Mouse (Mus musculus) embryonic facial prominence, embryonic 10.5 days (tissue): ENCODE measurements around the gene Sema4c. TPM values are rescaled to one million over a fixed set of nuclear protein-coding genes. Genes with fewer than 3 reads are reported as not detected.
"Not testable (repeated sequence)": the region's sequence is repeated elsewhere in the genome, so short reads cannot be mapped to it uniquely, and the experiment has no call there.

ENCODE experiments used
- DNase-seq: peaks from one replicate; pipeline ENCODE4 v3.0.0-alpha.2; 2017; ENCODE audit warnings: low spot score
- H3K27ac ChIP-seq: fragments of 300-500 bp; sonication (generic); replicated peaks from 2 replicates; pipeline ENCODE4 v1.5.1; 2016; ENCODE audit warnings: mild to moderate bottlenecking
- H3K27me3 ChIP-seq: fragments of 300-500 bp; sonication (generic); replicated peaks from 2 replicates; pipeline ENCODE4 v1.6.1; 2016; ENCODE audit warnings: low read depth, mild to moderate bottlenecking; ENCODE audit not compliant: poor library complexity, severe bottlenecking
- H3K36me3 ChIP-seq: fragments of 300-500 bp; sonication (generic); replicated peaks from 2 replicates; pipeline ENCODE4 v1.6.1; 2016; ENCODE audit warnings: mild to moderate bottlenecking, moderate library complexity
- H3K4me1 ChIP-seq: fragments of 300-500 bp; sonication (generic); 2 replicates; pipeline ENCODE4 v1.6.1; 2016
- H3K4me3 ChIP-seq: fragments of 300-500 bp; sonication (generic); 2 replicates; pipeline ENCODE4 v1.5.1; 2016; ENCODE audit warnings: mild to moderate bottlenecking, moderate library complexity
- H3K9me3 ChIP-seq: fragments of 300-500 bp; sonication (generic); 2 replicates; pipeline ENCODE4 v1.6.1; 2016; ENCODE audit warnings: mild to moderate bottlenecking
- WGBS: fragments of 180-500 bp; shearing (Covaris S2); methylation state at CpG from one replicate; pipeline ENCODE4 v1.1.7; 2016; 5-methylcytosine and 5-hydroxymethylcytosine counted together
- polyA plus RNA-seq: library from polyadenylated mRNA; unstranded; fragments of >200 nt; fragmentation: Nextera tagmentation; extraction: Ambion mirVana; gene quantifications from 2 replicates; pipeline ENCODE4 v1.2.1, GENCODE M21; 2016

Sema4c gene
- polyA plus RNA-seq, 1 experiment from 2014 or later: 25.9 TPM

DNA sequence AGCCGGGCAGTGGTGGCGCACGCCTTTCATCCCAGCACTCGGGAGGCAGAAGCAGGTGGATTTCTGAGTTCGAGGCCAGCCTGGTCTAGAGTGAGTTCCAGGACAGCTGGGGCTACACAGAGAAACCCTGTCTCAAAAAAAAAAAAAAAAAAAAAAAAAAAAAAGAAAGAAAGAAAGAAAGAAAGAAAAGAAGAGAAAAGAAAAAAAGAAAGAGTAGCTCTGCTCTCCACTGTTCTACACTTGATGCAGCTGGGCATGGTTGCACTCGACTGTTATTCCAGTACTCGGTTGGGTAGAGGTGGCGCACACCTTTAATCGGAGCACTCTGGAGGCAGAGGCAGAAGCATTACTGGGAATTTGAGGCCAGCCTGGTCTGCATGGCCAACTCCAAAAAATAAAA, 21.4 kb downstream of the Sema4c start, which contains the start of gene Ankrd23:
Gene Ankrd23, minus strand, starts transcription at position 101 of the 400 bp plus-strand sequence.
- H3K4me1 ChIP-seq: peaks cover 30% of the 10 kb centered on the region
- not testable (repeated sequence) for H3K27me3 ChIP-seq, H3K27ac ChIP-seq, DNase-seq, H3K9me3 ChIP-seq, H3K4me3 ChIP-seq
- H3K36me3 ChIP-seq: peaks cover 40% of the 10 kb centered on the region
- 95% methylated on average over 9 of the region's 9 CpGs for WGBS

DNA sequence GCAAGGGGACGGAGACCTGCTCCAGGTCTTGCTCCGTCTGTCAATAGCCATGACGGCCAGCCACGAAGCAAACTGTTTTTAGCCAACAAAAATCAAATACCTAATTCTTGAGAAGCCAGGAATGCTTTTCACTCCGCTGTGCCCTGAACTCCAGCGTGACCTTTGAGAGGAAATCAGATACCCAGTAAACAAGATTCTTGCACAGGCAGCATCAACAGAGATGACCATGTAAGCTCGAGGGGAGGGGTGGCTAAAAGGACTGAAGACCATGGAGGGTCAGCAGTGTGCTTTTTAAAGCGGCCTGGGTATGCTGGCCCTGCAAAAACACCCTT, 21.8 kb downstream of the Sema4c start:
- WGBS: 62% methylated on average over 8 of the region's 8 CpGs
- Histone ChIP-seq H3K4me1 (peaks cover 30% of the 10 kb centered on the region), H3K4me3 (no peak overlapping the region), H3K27ac (no peak overlapping the region), H3K27me3 (no peaks in the 10 kb centered on the region), H3K36me3 (peaks cover 40% of the 10 kb centered on the region), H3K9me3 (no peaks in the 10 kb centered on the region)
- no peak for DNase-seq

DNA sequence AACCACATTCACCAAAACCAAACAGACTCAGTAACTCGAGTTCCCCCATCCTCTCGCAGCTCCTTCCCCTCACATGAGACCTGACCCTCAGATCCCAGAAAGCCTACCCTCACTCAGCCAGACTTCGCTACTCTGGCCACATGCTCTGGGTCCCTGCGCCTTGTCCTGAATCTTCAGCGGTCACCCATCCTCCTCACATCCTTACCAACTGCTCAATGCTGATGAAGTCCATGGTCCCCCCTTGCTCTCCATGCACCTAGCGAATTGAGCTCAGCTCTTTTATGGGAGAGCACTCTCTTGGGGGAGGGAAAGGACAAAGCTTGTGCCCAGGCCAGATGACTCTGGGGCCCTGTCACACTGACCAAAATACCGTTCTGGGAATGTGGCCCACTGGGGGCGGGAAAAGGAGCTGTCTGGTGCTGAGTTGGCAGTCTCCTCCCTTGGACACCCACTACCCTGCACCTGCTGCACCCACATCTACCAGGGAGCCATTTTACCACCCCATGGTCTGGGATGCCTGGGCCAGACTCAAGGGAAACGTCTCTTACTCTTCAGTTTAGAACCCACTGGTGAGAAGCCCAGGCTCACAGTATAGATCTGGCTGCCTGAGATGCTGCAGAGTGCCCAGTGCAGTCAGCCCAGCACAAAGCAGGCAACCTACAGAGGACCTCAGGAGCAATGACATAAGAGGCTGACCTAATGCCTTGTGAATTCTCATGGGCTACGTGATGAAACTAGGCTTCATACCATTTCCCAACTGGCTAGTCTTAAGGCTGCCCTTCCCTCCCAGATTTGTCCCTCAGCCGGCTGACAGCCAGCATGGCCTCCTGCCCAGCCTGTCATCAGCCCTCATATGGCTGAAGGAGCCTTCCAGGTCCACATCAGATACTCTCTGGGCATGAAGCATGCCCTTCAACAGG, 22.4 kb downstream of the Sema4c start:
- H3K36me3 ChIP-seq: peaks cover 41% of the 10 kb centered on the region
- no peak overlapping the region for H3K4me3 ChIP-seq
- no peak for DNase-seq
- H3K27ac ChIP-seq: no peak overlapping the region
- no peaks in the 10 kb centered on the region for H3K9me3 ChIP-seq
- H3K4me1 ChIP-seq: peaks cover 30% of the 10 kb centered on the region
- H3K27me3 ChIP-seq: no peaks in the 10 kb centered on the region
- WGBS: 86% methylated on average over 11 of the region's 11 CpGs

DNA sequence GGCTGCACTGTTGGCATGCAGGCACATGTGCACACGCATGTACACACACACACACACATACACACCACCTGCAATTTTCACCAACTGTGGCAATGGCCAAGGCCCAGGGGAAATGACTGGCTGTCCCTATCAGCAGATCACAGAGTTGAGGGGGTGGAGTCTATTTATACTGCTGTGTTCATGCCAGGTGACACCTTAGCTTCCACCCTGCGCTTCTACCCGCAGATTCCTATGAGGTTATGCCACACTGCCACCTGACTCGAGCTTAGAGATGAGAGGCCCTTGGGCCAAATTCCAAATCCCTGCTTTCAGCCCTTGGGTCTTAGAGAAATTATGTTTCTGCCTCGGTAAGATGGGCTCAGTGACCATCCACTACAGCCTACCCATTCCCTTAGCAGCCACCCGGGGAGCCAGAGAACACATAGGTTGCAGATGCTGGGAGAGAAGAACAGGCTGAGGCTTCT, 23.5 kb downstream of the Sema4c start:
- H3K4me3 ChIP-seq: no peak overlapping the region
- no peaks in the 10 kb centered on the region for H3K27me3 ChIP-seq
- no peaks in the 10 kb centered on the region for H3K9me3 ChIP-seq
- WGBS: 81% methylated on average over 6 of the region's 6 CpGs
- H3K27ac ChIP-seq: no peak overlapping the region
- H3K4me1 ChIP-seq: peaks cover 29% of the 10 kb centered on the region
- DNase-seq: no peak
- peaks cover 34% of the 10 kb centered on the region for H3K36me3 ChIP-seq

DNA sequence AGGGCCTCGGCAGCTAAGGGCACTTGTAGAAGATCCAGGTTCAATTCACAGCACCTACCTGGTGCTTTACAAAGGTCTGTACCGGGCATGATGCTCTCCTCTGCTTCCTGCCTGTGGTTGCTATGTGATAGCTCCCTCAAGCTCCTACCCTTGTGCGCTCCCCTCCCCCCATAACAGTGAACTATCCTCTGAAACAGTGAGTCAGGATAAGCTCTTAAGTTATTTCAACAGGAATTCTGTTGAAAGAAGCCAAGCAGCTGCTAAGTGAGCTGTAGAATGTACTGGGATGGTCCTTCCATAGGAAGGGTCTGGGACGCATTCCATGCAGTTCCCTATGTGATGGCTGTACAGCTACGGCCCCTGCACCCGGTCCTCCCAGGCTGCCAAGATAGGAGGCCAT, 24.6 kb downstream of the Sema4c start:
- no peaks in the 10 kb centered on the region for H3K27me3 ChIP-seq
- no peak overlapping the region for H3K27ac ChIP-seq
- H3K4me1 ChIP-seq: peaks cover 24% of the 10 kb centered on the region
- no peak overlapping the region for H3K4me3 ChIP-seq
- 80% methylated on average over 6 of the region's 6 CpGs for WGBS
- H3K36me3 ChIP-seq: peaks cover 27% of the 10 kb centered on the region
- DNase-seq: no peak
- no peaks in the 10 kb centered on the region for H3K9me3 ChIP-seq

DNA sequence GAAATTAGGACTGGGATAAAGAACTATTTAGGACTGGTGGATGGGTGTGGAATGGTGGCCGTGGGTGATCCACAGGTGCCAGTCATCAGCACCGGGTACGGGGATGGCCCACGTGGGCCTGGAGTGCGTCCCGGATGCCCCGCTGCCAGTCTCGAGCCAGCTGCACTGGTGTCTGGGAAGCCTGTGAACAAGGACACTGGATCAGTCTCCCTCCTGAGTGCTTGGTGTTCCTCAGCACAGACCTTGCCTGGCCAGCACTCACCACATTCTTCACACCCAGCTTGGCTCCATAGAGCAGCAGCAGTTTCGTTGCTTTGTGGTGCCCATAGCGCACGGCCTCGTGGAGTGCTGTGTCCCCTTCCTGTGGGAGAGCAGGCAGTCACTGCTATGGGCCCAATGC, 26.7 kb downstream of the Sema4c start:
- 94% methylated on average over 12 of the region's 12 CpGs for WGBS

DNA sequence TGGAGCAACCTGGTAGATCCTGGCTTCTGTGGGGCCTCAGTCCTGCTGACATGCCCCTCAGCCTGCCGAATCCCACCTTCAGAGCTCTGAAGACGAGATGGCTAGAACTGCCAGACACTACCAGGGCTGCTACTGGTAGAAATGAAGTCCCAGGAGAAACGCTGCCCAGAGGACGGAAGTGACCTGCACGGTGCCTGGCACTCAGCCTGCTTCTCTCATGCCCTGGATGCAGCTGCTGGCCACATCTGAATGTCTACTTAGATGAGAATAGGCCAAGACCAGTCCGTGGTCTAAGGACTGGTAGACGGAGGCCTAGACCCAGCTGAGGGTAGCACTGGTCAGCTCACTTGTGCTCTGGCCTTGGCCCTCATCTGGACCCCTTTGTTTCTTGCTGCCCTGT, 27.2 kb downstream of the Sema4c start:
- Histone ChIP-seq H3K27me3 (no peaks in the 10 kb centered on the region), H3K4me3 (no peak overlapping the region), H3K27ac (no peak overlapping the region), H3K4me1 (peaks cover 17% of the 10 kb centered on the region), H3K9me3 (no peaks in the 10 kb centered on the region), H3K36me3 (peaks cover 39% of the 10 kb centered on the region)
- no peak for DNase-seq
- 93% methylated on average over 7 of the region's 7 CpGs for WGBS

More for the DNA sequence above, 26.7 kb downstream of the Sema4c start:
- H3K27me3 ChIP-seq: no peaks in the 10 kb centered on the region
- no peaks in the 10 kb centered on the region for H3K9me3 ChIP-seq
- no peak overlapping the region for H3K4me3 ChIP-seq
- peaks cover 22% of the 10 kb centered on the region for H3K4me1 ChIP-seq
- peaks cover 34% of the 10 kb centered on the region for H3K36me3 ChIP-seq
- DNase-seq: no peak
- no peak overlapping the region for H3K27ac ChIP-seq

DNA sequence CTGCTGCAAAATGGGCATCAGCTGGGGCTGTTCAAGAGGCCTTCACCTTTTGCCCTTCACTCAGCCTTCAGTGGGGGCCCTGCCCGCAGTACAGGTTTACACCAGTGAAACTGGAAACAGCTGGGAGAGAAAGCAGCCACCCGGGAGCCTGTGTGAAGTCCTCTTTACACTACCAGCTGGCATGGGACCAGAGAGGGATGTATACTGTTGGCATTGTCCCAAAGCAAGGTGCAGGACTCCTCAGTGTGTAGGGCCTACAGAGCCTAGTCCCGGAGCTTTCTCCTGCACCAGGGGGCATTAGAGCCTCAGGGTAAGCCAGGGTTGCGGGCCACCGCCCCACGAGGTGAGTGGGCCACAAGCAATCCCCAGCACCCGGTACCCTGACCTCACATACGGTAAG, 27.7 kb downstream of the Sema4c start:
- Histone ChIP-seq H3K4me1 (peaks cover 12% of the 10 kb centered on the region), H3K9me3 (no peaks in the 10 kb centered on the region), H3K4me3 (no peak overlapping the region), H3K36me3 (peaks cover 44% of the 10 kb centered on the region), H3K27ac (no peak overlapping the region), H3K27me3 (no peaks in the 10 kb centered on the region)
- 81% methylated on average over 8 of the region's 8 CpGs for WGBS
- DNase-seq: no peak

DNA sequence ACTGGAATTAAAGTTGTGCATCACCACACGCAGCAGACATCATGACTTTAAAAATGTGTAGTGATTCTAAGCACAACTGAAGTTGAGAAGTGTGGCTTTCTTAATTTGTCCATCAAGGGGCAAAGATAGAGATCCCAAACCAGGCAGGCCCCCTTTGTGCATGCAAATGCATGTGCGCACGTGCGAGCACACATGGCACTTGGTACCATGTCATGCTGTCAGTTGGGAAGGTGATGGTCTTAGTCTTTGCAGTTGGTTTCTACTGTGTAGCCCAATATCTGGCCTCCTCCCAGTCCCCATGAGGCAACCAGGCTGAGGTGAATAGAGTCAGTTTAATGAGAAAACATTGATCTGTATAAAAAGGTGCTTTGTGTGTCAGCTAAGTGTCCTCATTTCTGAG, 28.3 kb downstream of the Sema4c start:
- 92% methylated on average over 4 of the region's 4 CpGs for WGBS
- peaks cover 50% of the 10 kb centered on the region for H3K36me3 ChIP-seq
- no peak for DNase-seq
- H3K4me1 ChIP-seq: peaks cover 12% of the 10 kb centered on the region
- H3K4me3 ChIP-seq: no peak overlapping the region
- no peaks in the 10 kb centered on the region for H3K9me3 ChIP-seq
- H3K27me3 ChIP-seq: no peaks in the 10 kb centered on the region
- no peak overlapping the region for H3K27ac ChIP-seq

DNA sequence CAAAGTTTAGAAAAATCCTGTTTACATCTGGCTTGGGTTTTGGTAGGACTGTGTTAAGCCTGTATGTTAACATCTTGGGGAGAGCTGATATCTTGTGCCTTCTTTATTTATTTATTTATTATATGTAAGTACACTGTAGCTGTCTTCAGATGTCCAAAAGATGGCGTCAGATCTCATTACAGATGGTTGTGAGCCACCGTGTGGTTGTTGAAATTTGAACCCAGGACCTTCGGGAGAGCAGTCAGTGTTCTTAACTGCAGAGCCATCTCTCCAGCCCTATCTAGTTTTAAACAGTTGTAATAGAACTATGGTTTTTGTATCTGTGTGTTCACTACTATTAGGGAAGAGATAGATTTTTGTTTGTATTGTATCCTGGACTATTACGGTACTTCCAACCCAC, 28.9 kb downstream of the Sema4c start:
- peaks cover 56% of the 10 kb centered on the region for H3K36me3 ChIP-seq
- WGBS: 86% methylated on average over 4 of the region's 4 CpGs
- no peak for DNase-seq
- H3K4me1 ChIP-seq: peaks cover 12% of the 10 kb centered on the region
- no peaks in the 10 kb centered on the region for H3K27me3 ChIP-seq
- no peak overlapping the region for H3K27ac ChIP-seq
- no peaks in the 10 kb centered on the region for H3K9me3 ChIP-seq
- H3K4me3 ChIP-seq: no peak overlapping the region

DNA sequence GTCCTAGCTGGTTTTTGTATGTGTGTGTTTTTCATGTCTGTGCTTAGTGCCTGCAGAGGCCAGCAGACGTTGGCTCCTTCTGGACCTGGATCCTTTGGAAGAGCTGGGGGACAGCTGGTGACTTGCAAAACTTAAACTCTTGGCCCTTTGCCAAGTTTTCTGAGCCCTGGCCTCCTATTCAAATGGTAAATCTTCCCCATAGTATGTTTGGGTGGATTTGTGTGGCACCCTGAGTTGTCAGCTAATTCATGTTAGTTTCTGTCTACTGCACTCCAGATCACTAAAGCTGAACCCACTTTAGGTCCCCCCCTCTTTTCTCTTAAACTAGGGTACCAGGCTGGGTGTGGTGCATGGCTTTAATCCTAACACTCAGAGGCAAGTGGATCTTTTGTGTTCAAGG, 29.8 kb downstream of the Sema4c start:
- Histone ChIP-seq H3K4me1 (0 out of 2 replicates have a peak, but pooled peaks cover 4% of the 10 kb centered on the region), H3K4me3 (no peak overlapping the region), H3K36me3 (peaks cover 66% of the 10 kb centered on the region), H3K9me3 (no peaks in the 10 kb centered on the region), H3K27ac (no peak overlapping the region), H3K27me3 (no peaks in the 10 kb centered on the region)
- no peak for DNase-seq
- 72% methylated on average over 1 of the region's 1 CpGs for WGBS

DNA sequence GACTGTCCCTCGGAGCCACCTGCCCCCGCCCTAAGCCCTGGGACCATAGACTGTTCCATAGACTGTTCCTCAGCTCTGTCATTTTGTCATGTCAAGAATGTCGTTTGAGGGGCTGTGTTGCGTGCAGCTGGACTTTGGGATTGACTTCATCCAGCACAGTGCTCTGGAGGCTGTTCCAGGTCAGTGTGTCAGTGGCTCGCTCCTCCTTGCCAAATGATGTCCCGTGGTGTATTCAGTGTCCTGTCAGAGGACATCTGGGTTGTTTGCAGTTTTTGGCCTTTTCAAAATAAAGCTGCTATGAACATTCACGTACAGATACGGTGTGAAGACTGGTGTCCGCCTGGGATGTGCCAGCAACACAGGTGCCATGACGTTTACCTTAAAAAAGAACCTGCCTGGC, 31.2 kb downstream of the Sema4c start:
- WGBS: 90% methylated on average over 10 of the region's 10 CpGs
- no peak for DNase-seq
- H3K9me3 ChIP-seq: no peaks in the 10 kb centered on the region
- H3K36me3 ChIP-seq: peaks cover 78% of the 10 kb centered on the region
- H3K27me3 ChIP-seq: no peaks in the 10 kb centered on the region
- no peak overlapping the region for H3K4me3 ChIP-seq
- no peak overlapping the region for H3K27ac ChIP-seq
- H3K4me1 ChIP-seq: no peaks in the 10 kb centered on the region

DNA sequence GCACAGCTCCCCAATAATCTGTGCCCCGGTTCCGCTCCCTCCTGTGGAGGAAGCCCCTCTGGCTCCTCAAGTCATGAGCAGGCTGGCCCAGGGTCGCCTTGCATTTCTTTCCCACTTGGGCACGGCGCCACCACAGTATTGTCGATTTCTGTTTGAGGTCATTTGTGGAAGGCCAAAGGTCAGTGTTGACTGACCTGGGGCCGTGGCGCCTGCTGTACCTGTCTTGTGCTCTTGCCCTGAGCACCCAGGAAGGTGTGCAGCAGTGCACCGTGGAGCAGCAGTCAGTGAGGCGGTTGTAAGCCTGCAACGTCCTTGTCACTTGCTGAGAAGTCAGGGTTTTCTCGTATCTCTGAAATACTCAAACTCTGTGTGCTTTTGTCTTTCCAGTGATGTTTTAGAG, 32.4 kb downstream of the Sema4c start:
- no peaks in the 10 kb centered on the region for H3K27me3 ChIP-seq
- DNase-seq: no peak
- 90% methylated on average over 12 of the region's 12 CpGs for WGBS
- peaks cover 78% of the 10 kb centered on the region for H3K36me3 ChIP-seq
- H3K4me3 ChIP-seq: no peak overlapping the region
- no peaks in the 10 kb centered on the region for H3K4me1 ChIP-seq
- H3K9me3 ChIP-seq: no peaks in the 10 kb centered on the region
- H3K27ac ChIP-seq: no peak overlapping the region
